Mouse (Mus musculus): Measurements from ENCODE around the gene Tmem150c.

GRCm38 (mm10) chr5:100162857-100163256 is 3.2 kb upstream of the Tmem150c start:
- TF ChIP-seq CTCF (IDR thresholded peaks at IDR 0.05; ENCODE audit: low read depth), result no peak
- TF ChIP-seq EP300 (IDR thresholded peaks at IDR 0.05; ENCODE audit: low read depth), result no peak
